Mouse (Mus musculus): ENCODE measurements around the gene Wfdc17.
A peak's percentile ranks its signal among the peaks of the same experiment; 100 is the strongest.

Gene Wfdc17

DNA sequence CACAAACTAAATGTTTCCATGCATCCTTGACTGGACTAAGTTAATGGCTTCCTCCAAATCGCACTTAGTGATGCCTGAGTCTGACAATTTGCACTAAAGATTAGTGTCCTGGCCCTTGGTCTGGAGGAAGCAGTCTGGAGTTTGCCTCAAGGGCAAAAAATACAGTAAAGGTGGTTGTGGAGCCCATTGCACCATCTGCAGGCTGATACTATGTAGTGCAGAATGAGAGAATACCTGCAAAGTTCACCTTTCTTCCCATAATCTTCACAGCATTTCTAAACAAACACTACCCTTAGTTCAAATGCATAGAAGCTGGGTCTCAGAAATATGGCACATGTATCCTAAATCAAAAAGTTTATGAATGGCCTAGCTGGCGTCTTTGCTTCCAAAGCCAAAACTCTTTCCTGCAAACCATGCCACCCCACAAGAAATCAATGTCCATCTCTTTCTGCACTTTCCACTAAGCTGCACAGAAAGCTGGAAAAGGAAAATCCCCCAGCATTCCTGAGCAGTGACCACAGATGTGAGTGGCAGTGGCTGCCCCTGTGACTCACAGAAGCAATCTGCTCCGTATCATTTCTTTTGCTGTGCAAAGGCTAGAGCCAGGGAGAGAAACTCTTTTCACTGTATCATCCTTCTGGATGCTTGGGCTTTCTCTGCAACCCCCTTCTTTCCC lies 25.1 kb downstream of the Wfdc17 start:
- no peak for TF ChIP-seq GATA4 (IDR thresholded peaks at IDR 0.05; ENCODE audit: insufficient replicate concordance, low read length)

DNA sequence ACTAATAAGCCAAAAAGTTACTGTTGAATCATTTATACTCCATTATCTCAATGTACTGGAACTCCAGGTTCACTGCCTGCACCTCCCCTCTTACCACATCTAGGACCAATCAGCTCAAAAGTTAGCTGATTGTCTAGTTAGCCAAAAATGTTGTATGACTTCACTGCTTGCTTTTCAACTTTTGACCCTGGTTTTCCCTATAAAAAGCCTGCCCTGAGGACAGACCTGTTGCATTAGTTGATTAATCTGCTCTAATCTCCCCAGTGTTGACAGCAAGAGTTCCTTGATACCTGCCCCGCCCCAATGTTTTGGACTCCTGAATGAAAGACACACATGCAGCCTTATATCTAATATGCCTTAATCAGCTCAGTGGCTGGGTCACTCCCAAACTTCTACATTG lies 27.3 kb downstream of the Wfdc17 start:
- TF ChIP-seq GATA4 (IDR thresholded peaks at IDR 0.05; ENCODE audit: insufficient replicate concordance, low read length), result no peak

DNA sequence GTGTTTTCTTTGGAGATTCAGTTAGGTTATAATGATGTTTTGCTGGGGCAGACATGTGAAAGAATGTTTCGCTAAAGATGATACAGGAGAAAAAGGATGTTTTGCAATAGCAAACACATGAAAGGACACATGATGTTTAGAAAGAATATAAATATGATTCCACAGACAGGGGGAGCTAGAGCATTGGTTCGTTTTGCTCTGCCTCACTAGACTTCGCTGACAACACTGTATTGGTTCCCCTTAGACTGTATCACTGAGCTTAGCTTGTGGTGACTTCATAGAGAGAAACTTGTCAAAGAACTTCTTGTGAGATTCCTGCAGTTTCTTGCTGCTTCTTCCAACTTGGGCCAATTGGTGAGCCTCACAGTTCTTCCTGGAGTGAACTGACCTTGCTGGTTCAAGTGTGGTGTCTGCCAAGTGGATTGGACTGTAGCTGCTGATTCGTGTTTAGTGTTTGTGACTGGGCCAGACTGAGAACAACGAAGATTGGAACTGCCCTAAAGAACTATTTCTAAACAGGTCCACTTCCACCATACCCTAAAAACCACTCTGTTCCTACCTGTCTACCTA lies 29.4 kb downstream of the Wfdc17 start:
- no peak for TF ChIP-seq GATA4 (IDR thresholded peaks at IDR 0.05; ENCODE audit: insufficient replicate concordance, low read length)

DNA sequence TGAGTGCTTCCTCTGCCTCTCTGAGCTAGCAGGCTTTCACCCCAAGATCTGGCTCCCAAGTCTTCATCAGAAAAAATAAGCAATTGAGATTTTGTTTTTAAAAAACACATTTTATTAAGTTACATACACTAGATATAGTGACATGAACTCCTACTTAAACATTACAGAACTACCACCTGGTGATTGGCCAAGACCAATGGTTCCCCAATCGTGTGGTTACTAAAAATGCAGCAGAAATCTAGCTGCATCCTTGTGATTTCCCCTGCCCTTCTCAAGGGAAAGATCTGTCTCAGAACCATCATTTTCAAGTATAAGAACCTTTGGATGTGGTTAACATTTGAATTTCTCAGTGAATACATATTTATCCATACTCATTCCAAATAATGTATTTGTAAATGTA lies 30.4 kb downstream of the Wfdc17 start:
- no peak for TF ChIP-seq GATA4 (IDR thresholded peaks at IDR 0.05; ENCODE audit: insufficient replicate concordance, low read length)

DNA sequence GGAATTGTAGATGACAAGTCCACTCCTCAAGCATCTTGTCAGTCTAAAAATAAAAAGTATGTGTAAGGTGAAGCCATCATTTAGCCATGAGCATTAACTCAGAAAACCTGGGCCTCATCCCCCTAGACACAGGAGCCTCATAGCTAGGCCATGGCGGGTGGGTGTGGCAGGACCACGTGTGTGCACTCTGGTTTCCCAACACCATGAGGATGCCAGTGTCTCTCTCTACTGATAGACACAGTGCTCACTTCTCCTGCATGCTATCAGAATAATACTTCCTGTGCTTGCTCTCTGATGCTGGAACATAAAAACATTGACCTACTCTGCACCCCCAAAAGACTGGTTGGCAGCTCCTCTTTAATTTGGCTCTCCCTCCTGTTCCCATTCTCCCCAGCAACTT lies 32.1 kb downstream of the Wfdc17 start:
- no peak for TF ChIP-seq GATA4 (IDR thresholded peaks at IDR 0.05; ENCODE audit: insufficient replicate concordance, low read length)

DNA sequence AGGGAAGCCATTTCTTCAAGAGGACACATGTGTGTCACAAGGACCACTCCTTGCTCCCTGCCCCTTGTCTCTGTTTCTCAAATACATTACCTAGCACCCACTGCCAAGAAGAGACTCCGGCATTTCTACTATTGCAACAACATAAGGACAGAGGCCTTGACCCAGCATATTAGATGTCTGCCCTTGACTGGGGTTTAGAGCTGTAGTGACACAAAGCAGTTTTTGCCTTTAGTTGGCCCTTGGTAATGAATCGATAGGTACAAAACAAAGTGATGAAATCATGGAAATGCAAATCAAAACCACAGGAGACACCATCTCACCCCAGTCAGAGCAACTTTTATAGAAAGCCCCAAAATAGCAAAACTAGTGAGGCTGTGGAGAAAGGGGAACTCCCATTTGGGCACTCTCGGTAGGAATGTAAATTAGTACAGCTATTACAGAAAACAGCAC lies 33.3 kb downstream of the Wfdc17 start:
- no peak for TF ChIP-seq GATA4 (IDR thresholded peaks at IDR 0.05; ENCODE audit: insufficient replicate concordance, low read length)

DNA sequence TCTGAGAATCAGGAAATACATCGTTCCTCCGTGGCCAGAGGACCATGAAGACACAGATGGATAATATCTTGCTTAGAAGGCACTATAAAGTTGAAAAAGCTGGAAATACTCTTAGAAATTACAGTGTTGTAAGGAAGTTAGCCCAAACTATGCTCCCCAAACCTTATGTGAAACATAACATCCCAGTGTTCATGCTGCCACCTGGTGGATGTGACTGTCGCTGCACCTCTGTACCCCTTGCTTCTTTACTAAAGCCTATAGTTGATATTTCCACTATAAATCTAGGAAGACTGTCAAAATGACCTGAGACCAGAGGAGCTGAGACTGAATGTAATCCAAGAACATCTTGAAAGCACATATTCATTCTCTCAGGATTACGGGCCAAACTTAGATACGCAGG lies 35.5 kb downstream of the Wfdc17 start:
- TF ChIP-seq GATA4 (IDR thresholded peaks at IDR 0.05; ENCODE audit: insufficient replicate concordance, low read length), result no peak

DNA sequence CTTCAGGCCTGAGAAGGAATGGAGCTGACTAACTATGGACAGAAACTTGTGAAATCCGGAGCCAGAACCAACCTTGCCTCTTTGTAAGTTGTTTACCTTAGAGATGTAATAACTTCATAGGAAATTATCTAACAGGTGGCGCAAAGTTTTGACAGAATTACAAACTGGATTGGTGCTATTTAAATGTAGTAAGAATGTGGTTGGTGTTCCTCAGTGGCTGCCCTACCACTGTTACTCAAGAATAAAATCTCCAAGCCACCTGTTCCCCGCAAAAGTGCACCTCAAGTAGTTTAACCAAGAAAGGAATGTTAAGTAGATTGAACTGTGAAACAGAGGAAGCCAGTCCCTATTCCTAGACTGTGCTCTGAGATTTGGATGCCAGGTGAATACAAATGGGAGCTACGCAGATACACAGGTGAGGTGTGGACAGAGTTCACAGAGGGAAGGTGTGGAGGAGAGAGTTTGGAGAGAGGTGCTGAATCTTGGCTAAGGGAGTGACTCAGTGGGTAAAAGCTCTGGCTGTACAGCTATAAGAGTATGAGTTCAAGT lies 36.7 kb downstream of the Wfdc17 start:
- no peak for TF ChIP-seq GATA4 (IDR thresholded peaks at IDR 0.05; ENCODE audit: insufficient replicate concordance, low read length)

DNA sequence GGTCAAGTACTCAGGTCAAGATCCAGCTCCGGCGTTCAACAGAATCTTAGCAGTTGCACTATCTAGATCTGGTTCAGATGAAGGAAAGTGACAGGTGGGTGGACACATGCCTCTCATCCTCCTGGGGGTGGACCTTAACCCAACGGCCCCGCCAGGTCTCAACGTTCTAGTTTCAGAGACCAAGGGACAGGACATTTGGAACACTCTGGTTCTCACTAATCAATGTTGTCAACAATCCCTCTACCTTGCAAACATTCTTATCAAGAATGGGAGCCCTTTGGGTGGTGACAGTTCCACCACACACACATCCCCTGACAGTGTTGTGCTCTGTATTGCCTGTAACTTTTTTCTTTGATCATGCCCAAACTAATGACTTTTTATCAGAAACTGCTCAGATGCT lies 38.0 kb downstream of the Wfdc17 start:
- peak; percentile 88; the same call in 1 of the 2 replicates for TF ChIP-seq GATA4 (IDR thresholded peaks at IDR 0.05; ENCODE audit: insufficient replicate concordance, low read length)

DNA sequence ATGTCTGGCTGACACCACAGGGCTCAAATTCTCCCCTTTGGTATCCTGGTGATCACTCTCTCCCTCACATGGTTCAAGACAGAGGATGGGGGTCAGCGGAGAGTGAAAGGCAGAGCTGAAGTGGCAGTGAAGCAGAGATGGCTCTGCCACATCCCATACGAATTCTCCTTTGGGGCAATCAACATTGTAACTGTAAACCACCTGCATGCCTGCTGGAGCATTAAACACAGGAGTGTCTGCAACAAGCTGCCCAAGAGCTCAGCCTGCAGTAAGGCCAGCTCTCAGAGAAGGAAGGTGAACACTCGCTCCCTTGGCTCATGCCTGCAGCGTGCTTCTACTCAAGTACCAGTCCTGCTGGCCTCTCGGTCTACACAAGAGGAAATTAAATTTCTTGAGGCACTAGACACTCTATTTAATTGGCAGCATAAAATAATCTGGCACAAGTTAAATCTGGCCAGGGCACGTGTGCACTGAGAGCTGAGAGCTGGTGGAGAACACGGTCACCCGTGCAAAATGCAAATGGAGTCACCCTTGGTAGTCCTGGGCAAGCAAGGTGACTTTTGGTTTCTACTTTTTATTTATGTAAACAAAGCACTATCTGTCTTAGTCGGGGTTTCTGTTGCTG lies 39.1 kb downstream of the Wfdc17 start:
- no peak for TF ChIP-seq GATA4 (IDR thresholded peaks at IDR 0.05; ENCODE audit: insufficient replicate concordance, low read length)

DNA sequence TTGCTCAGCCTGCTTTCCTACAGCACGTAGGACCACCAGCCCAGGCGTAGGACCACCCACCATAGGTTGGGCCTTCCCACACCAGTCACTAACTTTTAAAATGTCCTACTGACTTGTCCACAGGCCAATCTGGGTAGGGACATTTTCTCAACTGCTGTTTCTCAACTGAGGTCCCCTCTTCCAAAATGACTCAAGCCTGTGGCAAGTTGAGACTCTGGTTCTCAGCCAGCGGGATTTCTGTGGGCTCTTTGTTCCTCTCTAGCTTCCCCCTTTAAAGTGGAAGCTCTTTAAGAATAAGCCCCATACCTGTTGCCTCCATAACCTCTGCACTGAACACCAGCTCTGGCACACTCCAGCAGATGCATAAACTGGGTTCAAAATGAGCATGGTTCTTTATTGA lies 39.7 kb downstream of the Wfdc17 start:
- no peak for TF ChIP-seq GATA4 (IDR thresholded peaks at IDR 0.05; ENCODE audit: insufficient replicate concordance, low read length)

DNA sequence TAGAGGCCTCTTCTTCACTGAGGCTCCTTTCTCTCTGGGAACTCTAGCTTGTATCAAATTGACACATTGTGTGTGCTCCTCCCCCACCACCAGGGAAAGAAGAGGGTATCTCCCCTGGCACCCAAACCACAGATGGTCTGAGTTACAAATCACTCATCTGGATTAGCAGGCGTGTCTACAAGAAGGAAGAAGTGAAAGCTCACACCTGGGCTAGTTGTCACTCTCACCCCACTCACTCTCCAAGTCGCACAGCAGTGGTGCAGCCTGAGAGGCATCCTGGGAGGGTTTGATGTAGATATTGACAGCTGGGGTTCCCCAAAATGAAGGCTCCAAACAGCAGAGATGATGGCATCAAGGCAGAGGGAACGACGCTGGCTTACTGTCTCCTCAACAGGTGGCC lies 42.4 kb downstream of the Wfdc17 start:
- TF ChIP-seq GATA4 (IDR thresholded peaks at IDR 0.05; ENCODE audit: insufficient replicate concordance, low read length), result no peak

DNA sequence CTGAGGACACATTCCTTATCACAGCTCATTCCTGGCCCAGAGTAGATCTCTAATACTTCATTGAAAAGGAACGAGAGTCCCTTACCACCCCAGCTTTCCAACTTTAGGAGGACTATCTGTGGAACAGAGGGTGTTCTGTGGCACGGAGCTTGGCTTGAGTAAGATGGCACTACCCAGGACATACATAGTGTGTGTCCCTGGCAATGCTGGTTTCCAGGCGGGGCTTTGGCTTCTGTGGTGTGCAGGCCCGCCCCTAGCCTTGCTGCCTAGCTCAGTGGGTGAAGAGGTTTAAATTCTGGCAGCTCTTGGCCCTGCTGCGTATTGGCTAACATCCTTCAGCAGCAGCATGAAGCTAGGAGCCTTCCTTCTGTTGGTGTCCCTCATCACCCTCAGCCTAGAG lies 42.9 kb downstream of the Wfdc17 start, which contains the start of gene Wfdc21:
TSS of gene Wfdc21 (plus strand) at position 260 of the 400 bp plus-strand sequence.
- TF ChIP-seq GATA4 (IDR thresholded peaks at IDR 0.05; ENCODE audit: insufficient replicate concordance, low read length), result no peak

DNA sequence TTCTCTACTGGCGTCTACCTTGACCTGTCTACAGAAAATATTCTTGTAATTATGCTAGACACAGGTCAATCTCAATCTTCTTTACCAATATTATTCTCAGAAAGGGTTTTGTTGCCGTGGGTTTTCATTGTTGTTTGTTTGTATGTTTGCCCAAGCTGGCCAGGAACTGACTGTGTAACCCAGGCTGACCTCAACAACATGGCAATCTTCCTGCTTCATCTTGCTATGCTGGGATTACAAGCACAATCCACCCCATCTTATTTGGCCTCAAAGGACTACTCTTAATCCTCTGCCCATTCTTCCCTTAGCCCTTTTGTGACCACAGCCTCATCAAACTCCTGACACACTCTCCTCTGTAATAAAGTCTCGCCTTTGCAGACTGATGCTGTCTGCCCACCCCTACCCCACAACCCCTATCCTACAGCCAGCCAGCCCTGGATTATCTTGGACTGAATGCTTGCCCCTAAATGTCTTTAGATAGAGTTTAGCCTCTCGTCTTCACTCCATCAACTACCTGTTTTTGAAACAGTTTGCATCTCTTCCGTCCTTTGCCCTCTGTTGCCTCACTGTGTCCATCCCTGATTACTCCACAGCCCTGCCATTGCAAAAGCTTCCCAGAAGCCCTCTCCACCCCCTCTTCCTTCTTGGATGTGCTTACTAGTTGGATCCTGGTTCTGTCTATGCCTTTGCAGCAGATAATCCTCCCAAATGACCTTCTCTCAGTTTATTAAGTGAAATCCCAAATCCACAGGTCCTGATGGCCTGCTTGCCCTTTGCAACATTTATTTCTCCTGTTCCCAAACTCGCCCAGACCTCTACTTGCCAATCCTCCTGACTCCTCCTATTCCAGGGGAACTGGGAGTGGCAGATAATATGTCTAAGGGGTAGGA lies 43.8 kb downstream of the Wfdc17 start:
- TF ChIP-seq GATA4 (IDR thresholded peaks at IDR 0.05; ENCODE audit: insufficient replicate concordance, low read length), result no peak

DNA sequence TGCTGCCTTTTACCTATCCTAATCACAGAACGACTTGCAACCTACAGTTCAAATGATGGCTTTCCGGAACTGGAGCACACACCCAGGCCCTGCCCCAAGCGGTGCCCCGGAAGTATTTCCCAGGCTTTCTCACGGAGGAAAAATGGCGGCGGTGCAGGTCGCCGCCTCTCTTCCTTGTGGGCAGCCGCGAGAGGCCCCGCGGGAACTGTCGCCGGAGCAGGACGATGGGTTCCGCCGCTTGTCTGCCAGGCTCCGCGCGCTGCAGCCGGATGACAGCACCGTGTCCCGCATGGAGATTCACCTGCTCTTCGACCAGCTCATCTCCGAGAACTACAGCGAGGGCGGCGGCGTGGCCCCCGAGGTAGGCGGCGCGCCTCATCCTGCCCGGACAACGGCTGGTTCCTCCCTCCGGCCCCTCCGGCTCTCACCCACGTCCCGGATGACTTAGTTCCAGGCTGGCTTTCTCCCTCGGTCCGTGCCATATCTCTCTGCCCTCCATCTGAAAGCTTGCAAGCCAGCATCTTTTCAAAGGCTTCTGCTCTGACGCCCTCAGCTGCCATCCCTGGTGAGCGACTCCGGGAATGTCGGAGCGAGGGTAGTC lies 49.9 kb downstream of the Wfdc17 start, which contains the start of gene Heatr6:
TSS of gene Heatr6 (plus strand) at position 116 of the 601 bp plus-strand sequence.
- TF ChIP-seq GATA4 (IDR thresholded peaks at IDR 0.05; ENCODE audit: insufficient replicate concordance, low read length), result no peak; the same call in 1 of the 2 replicates

Data from liver, adult (tissue).